Mouse (Mus musculus) CD4-positive helper T cell, adult 2 months (primary cell): ENCODE data around the gene Nox1.

Experiments used
- DNase-seq: peaks from one replicate; pipeline ENCODE4 v3.0.0-alpha.2; 2012; ENCODE audit warnings: low read depth, missing footprints, low spot score

Gene Nox1

GRCm38 (mm10) chrX:134128549-134128948 is 93.2 kb downstream of the Nox1 start:
- no peak for DNase-seq

DNA sequence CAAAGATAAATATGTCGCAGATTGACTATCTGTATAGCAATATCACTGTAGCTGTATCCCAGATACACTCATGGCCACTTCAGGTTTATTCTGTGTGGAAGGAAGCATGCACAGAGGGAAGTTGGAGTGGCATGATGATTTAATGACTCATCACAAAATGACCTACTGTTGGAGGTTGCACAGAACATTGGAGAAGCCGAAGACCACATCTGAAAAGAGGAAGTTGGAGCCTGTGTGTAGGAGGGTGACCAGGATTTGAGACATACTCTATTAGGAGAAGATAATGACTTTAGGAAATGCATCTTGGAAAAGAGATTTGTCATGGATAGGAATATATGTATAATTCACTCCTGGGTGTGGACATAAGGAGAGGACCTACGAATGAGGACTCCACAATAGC is 105.3 kb downstream of the Nox1 start:
- no peak for DNase-seq

DNA sequence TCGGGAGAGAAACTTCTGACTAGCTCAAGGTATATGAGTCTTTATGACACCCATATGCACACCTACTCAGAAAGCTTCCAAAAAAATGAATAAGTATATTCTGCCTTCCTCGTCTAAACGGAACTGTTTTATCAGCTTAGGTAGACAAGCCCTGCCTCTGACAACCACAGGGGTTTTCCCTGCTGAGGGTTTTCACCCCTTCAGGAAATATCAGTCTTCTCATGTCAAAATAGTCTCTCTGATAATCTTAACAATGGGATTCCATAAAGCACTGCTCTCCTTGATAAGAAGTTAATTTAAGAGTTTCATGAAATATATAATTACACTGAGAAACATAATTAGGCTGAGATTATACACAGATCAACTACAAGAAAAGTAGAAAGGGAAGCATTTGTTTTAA is 110.0 kb downstream of the Nox1 start:
- peak; percentile 21 for DNase-seq

GRCm38 (mm10) chrX:134102641-134103040 is 119.1 kb downstream of the Nox1 start:
- no peak for DNase-seq

- no peak for DNase-seq
Observed at GRCm38 (mm10) chrX:134085453-134085852, 136.3 kb downstream of the Nox1 start.

DNA sequence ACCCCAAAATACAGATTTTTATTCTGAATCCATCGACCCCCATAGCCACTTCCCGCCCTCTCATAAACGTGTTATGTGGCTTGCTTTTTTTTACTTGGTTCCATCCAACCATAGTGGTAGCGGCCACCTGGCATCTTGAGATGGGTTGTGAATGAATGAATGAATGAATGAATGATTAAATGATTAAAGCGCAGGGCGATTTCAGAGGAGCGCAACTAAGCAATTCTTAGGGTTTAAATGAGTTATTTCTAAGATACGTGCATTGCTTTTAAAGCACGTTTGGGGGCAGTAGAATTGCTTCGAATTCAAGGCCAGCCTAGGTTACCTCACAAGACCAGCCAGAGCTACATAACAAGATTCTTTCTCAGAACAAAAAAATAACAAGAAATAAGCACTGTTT is 162.0 kb downstream of the Nox1 start:
- peak; percentile 48 for DNase-seq

DNA sequence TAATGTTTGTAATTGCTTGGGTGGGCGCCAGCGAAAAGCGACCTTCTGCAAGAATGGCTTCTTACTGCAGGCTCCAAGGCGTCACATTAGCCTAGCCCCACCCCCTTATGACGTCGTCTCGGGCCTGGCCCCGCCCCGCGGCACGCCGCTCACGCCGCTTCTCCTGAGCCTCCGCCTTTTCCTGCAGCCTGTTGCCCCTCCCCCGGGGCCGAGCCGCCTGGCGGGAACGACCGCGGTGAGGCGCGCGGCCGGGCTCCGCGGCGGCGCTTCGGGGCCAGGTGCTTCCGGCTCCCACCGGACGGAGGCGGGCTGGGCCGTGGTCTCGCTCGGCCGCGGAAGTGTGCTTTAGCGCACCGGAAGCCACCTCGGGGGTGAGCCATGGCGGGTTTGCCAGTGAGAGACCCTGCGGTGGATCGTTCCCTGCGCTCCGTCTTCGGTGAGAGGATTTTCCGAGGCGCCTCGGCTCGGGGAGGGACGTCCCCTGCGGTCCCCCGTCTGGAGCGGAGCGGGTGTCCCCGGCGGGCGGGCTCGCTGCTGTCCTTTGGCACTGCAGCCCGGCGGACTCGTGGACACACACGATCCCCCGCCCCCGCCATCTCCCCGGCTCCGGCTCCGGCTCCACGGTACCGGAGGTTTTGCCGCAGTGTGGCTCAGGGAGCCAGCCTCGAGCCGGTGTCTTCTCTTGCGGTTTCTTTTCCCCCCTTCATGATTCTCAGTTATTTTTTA is 162.6 kb downstream of the Nox1 start, which contains the start of gene Cstf2:
Cstf2 (plus strand) TSS at position 201 of the 726 bp plus-strand sequence.
- peak; percentile 93 for DNase-seq

DNA sequence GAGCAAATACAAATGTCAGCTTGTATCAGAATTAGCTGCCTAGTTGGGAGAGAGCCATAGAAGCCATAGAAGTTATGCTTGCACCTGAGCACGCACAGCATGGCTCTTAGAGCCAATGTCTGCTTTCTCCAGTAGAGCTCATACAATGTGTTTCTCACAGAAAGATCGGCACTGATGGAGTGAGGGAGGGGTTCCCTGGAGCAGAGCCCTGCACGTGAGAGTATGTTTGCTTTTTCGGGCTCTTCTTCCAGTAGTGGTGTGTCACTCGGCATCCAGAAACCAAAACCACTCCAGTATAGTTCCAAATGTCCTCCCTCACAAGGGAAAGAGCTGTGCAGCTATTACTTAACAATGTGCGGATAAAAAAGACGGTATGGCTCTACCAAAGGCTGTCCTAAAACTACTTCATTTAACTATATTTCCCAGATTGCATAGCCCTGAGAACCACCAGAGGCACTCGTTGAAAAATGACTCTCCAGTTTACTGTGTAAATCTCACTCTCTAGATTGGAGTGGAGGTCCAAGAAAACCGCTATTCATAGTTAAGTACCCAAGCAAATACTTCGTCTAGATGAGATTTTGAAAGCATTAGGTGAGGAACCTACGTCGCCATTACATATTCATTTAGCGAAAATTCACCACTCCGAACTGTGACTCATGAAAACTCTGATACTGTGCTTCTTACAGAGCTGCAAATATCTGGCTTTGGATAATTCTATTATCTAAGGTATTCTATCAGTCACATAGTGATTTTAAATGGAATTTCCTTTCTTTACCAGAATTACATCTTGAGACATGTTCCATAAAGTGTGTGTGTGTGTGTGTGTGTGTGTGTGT is 163.5 kb downstream of the Nox1 start:
- DNase-seq = no peak

DNA sequence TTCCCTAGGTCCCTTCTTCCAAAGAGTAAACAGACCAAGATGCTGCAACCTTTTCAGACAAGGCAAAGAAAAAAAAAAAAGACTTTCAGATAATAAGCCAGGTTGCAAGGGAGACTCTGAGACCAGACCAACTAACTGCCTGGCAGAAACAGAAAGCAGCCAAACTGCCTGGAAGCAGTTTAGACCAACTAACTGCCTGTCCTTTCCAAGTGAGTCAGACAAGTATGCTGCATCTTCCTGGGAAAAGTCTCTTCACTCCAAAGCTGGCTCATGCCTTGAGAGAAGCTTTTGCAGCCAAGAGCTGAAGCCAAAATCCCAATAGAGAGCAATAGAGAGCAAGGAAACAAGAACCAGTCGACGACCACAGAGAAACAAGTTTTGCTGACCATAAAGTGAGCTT is 164.9 kb downstream of the Nox1 start:
- DNase-seq = no peak

DNA sequence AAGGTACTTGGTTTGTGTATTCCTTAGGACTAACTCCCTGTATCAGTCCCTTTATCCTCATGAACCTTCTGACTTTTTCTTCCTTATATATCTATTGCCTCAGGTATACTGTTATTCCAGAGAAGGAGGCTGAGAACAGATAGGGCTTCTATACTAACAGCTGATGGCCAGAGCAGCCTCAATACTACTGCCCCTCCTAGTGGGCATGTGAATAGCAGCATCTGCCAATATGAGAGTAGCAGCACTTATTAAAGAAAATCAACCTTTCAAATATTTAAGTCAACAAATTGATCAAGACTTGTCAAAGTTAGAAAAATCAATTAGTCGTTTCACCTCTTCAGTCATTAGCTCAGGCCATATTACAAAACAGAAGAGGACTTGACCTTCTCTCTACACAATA is 172.8 kb downstream of the Nox1 start:
- no peak for DNase-seq
